Mouse (Mus musculus): ENCODE data around the gene Mesp1. TPM values are rescaled to one million over a fixed set of nuclear protein-coding genes. Genes with fewer than 3 reads are reported as not detected.

Gene Mesp1
- total RNA-seq (2021): under 1 TPM; 0.37 to 0.78 TPM
- long read RNA-seq, experiment 1: 0 reads
- long read RNA-seq, experiment 2, partial matches to known transcripts: 1 of 1 reads
- long read RNA-seq, experiment 2, other reads (novel, unspliced or antisense): 0 of 1 reads

DNA sequence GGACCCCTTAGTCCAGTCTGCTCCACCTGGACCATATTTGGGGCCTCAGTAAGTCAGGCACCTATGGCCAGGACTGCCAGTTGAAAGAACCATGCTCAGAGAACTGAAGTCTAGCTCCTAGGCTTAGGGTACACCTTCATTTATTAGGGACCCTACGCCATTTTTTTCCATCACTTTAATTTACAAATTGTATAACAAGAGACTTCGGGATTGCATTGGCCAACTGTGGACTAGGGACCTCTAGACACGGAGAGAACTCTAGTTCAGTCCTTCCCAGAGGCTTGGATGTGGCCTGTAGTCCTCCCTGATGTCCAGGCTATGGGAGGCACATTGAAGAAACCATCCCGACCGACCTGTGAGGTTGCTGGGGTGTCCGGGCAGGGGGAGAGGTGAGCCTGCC is at the start of gene Mesp1:
Gene Mesp1, minus strand, starts transcription at position 101 of the 400 bp plus-strand sequence.
- DNase-seq (ENCODE audit: low spot score in 2 of 2): no peak
- intact Hi-C loops (cut with DNase I): no loop called here

DNA sequence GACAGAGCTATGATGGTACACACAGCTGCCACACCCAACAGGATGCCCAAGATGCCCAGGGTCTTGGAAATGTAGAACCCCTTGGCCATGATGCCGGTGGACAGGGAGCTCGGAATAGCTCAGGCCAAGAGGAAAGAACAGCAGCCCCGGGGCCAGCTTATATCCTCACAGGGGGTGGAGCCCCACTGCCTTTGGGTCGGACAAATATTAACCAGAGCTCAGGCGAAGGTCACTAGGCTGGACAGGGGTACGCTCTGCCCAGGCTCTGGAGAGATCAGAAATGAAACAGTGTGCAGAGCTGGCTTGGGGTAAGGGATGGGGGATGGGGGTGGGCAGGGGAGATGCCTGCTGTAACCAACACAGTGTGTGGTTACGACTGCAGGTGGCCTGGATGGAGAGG is 48.6 kb upstream of the Mesp1 start:
- intact Hi-C loops (cut with DNase I): no loop called here

DNA sequence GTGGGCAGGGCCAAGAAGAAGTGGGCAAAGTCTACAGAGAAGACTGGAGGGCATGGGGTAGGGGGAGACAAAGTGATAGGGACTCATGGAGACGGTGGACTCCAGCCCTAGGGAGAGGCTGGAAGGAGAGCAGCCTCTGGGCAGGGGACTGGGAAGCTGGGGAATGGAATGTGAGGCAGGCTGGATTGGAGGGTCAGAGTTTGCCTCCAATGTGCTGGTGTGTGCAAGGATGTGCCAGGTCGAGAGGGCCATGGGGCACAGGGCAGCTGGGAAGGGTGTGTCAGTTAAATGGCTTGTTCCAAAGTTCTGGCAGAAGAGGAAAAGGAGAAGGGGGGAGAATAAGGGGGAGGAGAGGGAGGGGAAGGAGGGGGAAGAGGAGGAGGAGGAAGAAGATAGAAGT is 43.7 kb upstream of the Mesp1 start:
- DNase-seq (ENCODE audit: low spot score in 2 of 2): no peak
- intact Hi-C loops (cut with DNase I): no loop called here

More for the DNA sequence above, 48.6 kb upstream of the Mesp1 start:
- DNase-seq (ENCODE audit: low spot score in 2 of 2): no peak

DNA sequence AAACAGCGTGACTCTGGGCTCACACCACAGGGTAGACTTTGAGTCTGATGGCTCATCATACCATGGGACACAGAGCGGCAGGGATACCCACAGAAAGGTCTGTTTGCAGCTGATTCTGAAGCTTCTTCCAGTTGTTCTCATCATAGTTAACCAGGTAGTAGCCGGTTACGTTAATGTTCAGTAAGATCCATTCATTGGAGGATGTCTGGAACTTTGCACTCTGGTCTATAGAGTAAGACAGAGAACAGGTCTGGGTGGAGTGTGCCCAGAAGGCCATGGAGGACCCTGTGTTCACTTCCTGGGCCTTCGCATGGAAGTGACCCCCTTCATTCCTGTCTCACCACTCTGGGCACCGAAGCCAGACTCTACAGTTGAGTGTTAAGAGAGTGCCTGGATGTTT is 41.6 kb upstream of the Mesp1 start:
- DNase-seq (ENCODE audit: low spot score in 2 of 2): no peak

DNA sequence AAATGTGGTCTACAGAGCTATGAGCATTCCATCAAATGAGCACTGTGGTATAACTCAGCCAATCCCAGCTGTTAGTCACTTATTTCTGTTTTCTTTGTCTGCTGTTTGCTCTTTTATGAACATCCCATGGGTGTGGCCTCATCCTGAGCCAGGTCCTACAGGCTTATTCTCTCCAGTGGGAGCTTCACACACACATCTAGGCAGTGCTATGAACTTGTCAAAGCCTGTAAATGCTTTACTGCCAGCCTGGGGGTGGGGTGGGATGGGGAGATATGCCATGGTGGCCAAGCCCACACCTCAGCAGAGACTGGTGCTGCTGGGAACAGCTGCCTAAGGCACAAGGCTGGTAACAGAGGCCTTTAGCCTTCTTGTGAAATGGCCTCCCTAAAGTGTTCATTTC is 39.4 kb upstream of the Mesp1 start:
- DNase-seq (ENCODE audit: low spot score in 2 of 2): no peak
- intact Hi-C loops (cut with DNase I): no loop called here

More for the DNA sequence above, 41.6 kb upstream of the Mesp1 start:
- intact Hi-C loops (cut with DNase I): no loop called here

DNA sequence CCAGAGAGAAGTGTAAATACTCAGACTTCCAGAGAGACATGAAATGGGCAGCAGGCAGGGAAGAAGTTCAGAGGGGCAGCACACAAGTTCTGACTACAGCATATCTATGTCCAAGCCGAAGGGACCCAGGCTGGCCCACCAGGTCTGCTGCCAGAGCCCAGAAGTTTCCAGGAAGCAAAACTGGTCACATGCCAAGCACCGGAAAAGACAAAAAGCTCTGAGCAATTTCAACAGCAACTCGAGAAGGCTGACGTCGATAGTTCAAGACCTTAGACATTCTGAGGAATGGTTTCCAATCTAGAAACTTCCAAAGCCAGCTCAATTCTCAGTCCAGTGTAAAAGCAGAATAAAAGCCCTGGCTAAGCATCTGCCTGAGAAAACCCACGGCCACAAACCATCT is 38.0 kb upstream of the Mesp1 start:
- no peak for DNase-seq (ENCODE audit: low spot score in 2 of 2)
- intact Hi-C loops (cut with DNase I): no loop called here

DNA sequence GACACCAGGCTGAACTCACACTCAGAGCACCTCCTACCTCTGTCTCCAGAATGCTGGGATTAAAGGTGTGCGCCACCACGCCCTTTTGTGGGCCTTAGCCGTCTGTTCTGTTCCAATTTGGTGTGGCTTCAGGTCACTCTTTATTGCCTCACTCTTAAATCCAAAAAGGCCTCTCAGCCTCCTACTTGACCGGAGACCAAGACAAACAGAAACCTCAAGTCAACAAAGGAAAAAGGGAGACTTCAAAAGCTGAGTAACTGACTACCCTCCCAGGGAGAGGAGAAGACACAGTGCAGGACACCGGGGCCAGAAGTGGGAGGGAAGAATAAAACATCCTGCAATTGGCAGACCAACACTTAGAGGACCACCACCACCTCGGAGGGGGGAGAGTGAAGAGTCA is 37.6 kb upstream of the Mesp1 start:
- intact Hi-C loops (cut with DNase I): no loop called here
- no peak for DNase-seq (ENCODE audit: low spot score in 2 of 2)

DNA sequence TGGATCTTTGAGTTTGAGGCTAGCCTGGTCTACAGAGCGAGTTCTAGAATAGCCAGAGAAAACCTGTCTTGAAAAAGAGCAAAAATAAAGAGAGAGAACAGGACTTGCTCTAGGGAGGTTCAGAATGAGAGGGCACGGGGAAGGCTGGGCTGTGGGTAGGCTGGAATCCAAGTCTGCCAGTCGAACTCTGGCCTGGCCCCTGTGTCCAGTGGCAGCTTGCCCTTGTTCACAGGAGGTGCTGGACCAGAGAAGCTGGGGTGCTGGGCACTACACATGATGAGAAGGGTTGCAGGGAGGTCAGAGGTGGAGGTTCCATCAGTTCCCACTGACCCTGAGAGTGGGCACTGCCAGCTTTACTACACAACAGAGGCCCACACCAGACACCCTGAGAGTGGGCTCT is 34.8 kb upstream of the Mesp1 start:
- no peak for DNase-seq (ENCODE audit: low spot score in 2 of 2)
- intact Hi-C loops (cut with DNase I): no loop called here

DNA sequence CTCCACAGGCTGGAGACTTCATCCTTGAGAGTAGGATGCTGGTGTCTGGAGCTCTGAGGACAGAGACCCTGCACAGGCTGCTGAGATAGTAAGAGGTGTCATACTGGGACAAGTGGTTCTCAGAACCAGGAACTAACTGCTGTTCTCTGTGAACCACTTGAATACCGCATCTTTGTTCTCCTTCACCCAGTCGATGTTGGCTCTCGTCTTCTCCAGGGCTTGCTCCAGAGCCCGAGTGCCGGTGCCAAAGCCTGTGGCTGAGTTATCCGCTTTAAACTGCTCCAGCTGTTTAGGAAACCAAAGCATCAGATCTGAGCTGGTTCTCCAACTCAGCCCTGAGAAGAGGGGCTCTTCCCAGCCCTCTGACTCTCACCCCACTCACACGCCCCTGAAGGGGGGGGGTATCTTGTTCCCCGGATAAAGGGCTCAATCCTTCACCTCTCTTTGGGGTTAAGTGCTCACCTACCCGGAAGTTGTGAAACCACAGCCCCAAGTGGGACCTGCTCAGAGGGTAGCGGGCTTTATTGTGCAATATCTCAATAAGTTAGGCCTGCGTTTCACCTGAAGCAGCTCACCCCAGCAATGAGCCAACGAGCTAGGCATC is 28.6 kb upstream of the Mesp1 start:
- DNase-seq (ENCODE audit: low spot score in 2 of 2): no peak
- intact Hi-C loops (cut with DNase I): no loop called here

DNA sequence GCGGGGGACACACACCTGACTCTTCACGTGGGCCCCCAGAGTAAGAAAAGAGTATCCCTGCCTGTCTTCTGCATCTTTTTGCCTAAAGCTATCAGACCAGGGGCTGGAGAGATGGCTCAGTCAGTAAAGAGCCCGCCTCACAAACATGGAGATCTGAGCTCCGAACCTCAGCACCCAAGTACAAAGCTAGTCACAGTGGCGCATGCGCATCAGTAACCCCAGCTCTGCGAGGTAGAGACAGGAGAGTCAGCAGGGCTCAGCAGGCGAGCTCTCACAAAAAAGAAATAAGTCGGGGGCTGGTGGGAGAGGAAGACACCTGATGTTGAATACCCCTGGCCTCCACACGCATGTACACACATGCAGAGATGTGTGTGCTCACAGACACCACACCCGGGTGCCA is 26.4 kb upstream of the Mesp1 start:
- no peak for DNase-seq (ENCODE audit: low spot score in 2 of 2)
- intact Hi-C loops (cut with DNase I): no loop called here

DNA sequence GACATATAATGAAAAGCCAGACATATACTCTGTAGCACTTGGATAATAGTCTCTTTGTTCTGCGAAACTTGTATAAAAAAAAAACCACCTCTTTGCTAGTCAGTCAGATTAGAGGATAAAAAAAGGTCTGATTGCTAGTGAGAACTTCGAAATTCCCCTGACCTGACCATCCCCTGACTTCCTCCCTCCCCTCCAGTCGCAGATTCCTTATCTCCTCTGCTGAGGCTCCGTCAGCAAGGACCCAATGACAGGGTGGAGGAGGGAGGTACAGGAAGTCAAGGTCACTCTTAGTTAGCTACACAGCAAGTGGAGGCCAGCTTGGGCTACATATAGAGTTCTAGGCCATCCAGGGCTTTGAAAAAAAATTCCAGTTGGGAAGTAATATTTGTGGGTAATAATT is 25.9 kb upstream of the Mesp1 start:
- no peak for DNase-seq (ENCODE audit: low spot score in 2 of 2)
- intact Hi-C loops (cut with DNase I): no loop called here

DNA sequence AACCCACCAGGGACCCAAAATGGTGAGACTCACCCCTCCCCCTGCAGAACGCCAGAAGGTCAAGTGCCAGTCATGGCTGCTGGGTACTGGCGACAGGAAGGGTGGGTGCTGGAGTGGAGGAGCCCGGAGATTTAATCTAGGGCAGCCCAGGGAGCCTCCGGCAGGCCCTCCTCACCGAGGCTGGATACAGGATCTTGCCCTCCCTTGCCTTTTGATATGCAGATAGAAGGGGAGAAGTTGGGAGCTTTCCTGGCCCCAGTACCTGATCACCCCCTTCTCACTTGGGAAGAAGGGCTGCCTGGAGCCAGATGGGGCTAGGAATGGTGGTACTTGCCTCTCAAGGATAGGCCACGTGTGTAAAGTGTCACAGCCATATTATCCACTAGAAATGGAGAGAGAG is 24.7 kb upstream of the Mesp1 start:
- no peak for DNase-seq (ENCODE audit: low spot score in 2 of 2)
- intact Hi-C loops (cut with DNase I): no loop called here

DNA sequence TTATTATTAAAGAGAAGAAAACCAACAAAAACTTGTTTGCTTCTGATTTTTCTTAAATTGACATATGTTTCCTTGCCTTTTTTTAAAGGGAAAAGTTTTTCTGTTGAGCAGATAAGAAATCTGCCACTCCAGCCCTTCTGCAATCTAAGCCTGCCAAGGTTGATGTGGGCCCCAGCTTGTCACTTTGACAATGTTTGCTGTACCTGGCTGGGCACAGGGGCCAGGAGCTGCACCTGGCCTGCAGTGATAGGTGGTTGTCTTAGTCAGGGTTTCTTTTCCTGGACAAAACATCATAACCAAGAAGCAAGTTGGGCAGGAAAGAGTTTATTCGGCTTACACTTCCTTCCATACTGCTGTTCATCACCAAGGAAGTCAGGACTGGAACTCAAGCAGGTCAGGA is 19.8 kb upstream of the Mesp1 start:
- DNase-seq (ENCODE audit: low spot score in 2 of 2): no peak
- intact Hi-C loops (cut with DNase I): no loop called here

DNA sequence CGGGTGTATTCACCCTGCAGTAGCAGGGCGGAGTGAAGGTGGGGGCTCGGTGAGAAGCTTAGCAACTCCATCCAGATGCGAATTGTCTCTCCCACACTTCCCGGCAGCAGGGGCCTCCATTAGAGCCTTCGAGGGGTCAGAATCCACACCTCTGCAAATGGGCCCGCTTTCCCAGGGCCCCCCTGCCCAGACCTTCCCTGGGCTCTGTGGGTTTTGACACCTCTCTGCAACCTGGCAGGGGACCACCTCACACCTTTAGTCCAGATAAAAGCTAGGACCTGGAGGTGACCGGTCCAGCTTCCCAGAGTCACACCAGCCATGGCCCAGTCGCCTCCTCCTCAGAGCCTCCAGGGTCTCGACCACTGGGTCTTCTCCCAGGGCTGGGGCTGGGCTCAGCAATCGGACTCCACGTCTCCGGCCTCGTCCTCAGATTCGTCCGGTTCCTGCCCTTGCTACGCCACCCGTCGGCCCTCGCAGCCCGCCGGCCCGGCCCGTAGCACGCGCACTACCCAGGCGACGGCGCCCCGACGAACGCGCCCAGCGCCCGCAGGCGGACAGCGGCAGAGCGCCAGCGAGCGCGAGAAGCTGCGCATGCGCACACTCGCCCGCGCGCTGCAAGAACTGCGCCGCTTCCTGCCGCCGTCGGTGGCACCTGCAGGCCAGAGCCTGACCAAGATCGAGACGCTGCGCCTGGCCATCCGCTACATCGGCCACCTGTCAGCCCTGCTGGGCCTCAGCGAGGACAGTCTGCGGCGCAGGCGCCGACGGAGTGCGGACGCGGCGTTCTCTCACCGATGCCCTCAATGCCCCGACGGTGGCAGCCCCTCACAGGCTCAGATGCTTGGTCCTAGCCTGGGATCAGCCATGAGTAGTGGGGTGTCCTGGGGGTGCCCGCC is 17.3 kb upstream of the Mesp1 start, which contains the start of gene Mesp2:
Gene Mesp2, plus strand, starts transcription at position 117 of the 896 bp plus-strand sequence.
- DNase-seq (ENCODE audit: low spot score in 2 of 2): peak; percentile 63 to 79
- intact Hi-C loops (cut with DNase I): no loop called here

DNA sequence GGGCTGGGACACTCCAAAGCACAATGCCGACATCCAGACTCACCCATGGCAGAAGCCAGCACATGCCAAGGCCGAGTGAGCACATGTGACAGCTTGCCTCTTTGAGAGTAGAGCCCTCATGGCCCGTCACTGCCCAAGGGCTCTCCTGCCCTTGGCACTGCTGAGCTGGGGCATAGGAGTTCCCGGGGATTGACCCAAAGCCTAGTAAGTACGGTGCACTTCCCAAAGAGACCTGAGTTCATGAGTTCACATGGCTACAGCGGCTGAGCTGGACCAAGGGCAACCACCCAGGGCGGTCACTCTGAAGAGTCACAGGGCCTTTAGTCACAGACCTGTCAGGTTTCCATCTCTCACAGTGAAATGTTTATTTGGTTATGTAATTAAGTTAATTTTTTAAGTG is 15.0 kb upstream of the Mesp1 start:
- intact Hi-C loops (cut with DNase I): no loop called here
- no peak for DNase-seq (ENCODE audit: low spot score in 2 of 2)

DNA sequence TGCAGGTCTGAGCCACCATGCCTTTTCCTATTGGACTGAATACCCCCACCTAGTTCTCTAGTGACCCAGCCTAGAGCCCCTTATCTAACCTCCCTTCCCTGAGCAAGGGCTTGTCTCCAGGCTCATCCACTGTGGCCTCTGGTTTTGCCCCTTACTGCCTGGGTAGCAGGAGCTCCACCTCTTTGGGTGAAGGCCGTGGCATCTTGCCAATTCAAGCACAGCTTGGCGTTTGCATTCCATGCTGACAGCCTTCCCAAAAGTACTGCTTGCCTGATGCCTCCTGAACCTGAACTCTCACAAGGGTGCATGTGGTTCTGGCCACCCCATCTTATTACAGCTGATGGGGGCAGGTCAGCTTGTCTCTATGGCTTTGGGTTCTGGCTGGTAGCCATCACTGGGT is 10.3 kb upstream of the Mesp1 start:
- intact Hi-C loops (cut with DNase I): no loop called here
- DNase-seq (ENCODE audit: low spot score in 2 of 2): no peak

DNA sequence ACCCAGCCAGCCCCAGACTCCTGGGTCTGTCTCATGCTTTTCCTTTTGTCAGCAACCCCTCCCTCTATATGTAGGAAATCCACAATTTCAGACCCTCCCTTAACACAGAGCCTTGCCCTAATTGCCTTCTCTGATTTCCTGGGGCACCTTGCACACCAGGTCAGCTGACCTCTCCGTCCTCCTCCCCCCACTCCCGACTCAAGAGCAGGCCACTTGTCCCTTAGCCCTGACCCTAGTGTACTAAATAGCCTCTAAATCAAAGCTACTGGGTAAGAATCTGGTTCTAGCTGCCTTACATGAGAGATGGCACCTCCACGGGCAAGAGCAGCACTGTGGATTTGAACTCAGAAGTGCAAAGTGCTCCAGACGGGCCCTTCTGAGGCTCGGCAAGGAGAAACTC is 8.4 kb upstream of the Mesp1 start:
- DNase-seq (ENCODE audit: low spot score in 2 of 2): no peak
- intact Hi-C loops (cut with DNase I): no loop called here

DNA sequence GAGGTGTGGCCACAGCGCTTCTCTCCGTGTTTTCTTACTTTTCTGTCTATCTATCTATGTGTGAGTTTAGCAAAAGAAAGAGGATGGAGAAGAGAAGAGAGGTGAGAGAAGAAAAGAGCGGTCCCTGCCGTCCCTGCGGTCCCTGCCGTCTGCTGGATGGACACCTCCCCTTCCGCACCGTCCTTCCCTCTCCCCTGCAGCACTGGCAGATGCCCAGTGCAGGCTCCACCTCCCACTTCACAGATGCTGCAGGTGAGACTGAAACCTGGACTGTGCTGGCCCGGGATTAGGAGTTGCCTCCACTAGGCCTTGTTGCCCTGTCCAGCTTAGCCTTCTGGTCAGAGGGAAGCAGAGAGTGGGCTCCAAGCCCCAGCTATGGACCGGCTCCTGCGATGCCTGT is 7.8 kb upstream of the Mesp1 start:
- intact Hi-C loops (cut with DNase I): no loop called here

DNA sequence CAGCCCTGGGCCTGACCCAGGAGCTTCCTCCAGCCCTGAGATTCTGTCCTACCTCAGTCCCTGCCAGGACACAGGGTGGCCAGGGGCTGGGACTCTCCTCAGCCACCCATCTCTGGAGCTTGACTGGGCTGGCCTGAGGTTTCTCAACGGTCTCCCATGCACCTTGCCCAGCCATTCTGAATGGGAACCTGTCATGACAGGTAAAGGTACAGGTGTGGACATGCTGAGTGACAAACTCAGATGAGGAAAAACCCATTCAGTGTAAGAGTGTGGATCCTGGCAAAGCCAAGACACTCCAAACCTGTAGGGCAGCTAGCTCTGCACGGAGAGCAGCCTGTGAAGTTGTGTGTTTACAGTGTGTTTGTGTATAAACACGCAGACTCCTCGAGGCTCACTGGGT is 6.7 kb upstream of the Mesp1 start:
- intact Hi-C loops (cut with DNase I): no loop called here
- no peak for DNase-seq (ENCODE audit: low spot score in 2 of 2)

More for the DNA sequence above, 7.8 kb upstream of the Mesp1 start:
- no peak for DNase-seq (ENCODE audit: low spot score in 2 of 2)

DNA sequence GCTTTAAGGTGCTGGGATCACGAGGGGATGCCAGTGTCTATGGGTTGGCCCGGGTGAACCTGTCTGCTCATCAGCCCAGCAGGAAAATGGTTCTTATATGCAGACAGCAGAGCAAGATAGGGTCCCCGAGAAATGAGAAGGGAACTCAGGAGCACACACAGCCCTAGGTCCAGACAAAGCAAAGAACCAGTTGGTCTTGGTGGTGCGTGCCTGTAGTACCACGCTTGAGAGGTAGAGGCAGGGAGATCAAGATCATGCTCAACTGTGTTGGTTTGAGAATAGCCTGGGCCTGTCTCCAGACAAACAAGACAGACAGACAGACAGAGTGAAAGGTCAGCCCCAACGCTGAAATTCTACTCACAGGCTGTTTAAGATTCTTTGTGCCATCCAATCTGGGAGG is 5.9 kb upstream of the Mesp1 start:
- intact Hi-C loops (cut with DNase I): loop anchor here (2.0 kb wide), 1 partner anchor 115 kb away; no protein-coding TSS in a partner anchor

DNA sequence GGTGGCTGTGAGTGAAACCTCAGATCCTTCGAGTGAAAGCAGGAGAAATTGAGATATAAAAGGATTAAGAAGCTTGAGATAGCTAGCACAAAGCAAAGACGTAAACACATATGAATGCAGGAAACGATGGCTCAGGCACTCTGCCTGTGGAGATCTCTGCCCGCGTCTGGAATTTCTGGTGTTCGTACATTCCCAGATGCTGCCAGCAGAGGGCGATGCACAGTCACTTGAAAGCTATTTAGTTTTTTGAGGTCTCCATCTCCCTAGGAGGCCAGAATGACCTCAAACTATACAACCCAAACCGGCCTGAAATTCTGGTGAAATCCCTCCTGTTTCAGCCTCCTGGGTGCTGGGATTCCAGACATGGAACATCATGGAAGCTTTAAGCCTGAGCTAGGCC is 5.5 kb upstream of the Mesp1 start:
- intact Hi-C loops (cut with DNase I): loop anchor here (2.0 kb wide), 1 partner anchor 116 kb away; no protein-coding TSS in a partner anchor

More for the DNA sequence above, 5.9 kb upstream of the Mesp1 start:
- no peak for DNase-seq (ENCODE audit: low spot score in 2 of 2)

More for the DNA sequence above, 5.5 kb upstream of the Mesp1 start:
- peak; percentile 85 to 89 for DNase-seq (ENCODE audit: low spot score in 2 of 2)
